Mouse (Mus musculus) layer of hippocampus, adult 9-10 months (tissue): ENCODE data around the gene Spata9.
A peak's percentile ranks its signal among the peaks of the same experiment; 100 is the strongest.
"Not testable (repeated sequence)": the region's sequence is repeated elsewhere in the genome, so short reads cannot be mapped to it uniquely, and the experiment has no call there.

ENCODE experiments used
- DNase-seq: peaks from one replicate; pipeline ENCODE4 v3.0.0; 2022; ENCODE audit warnings: low spot score

Gene Spata9

GRCm38 (mm10) chr13:75966850-75967249 lies at the start of gene Spata9:
Spata9 (plus strand) TSS chr13:75967150.
- DNase-seq, result no peak

- DNase-seq, result no peak
These were observed 39.0 kb upstream of the Spata9 start for GRCm38 (mm10) chr13:75927951-75928350.

GRCm38 (mm10) chr13:75929071-75929470 lies 37.9 kb upstream of the Spata9 start:
- DNase-seq, result not testable (repeated sequence)

DNA sequence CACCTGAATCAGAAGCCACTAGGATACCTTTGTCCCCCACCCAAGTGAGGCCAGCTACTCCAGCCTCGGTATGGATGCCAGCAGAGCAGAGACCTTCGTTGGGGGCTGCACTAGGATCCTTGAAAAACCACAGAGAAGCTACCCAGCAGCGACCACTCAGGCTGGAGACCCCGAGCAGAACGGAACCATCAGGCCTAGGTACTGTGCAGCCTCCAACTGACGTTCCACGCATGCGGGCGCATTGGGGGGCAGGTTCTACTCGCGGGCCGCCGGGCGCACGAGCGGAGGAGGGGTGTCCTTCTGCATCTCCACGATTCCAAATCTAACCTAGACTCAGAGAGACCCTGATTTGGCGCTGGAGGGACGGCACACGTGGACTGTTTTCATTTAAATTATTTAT lies 36.9 kb upstream of the Spata9 start:
- DNase-seq, result no peak

DNA sequence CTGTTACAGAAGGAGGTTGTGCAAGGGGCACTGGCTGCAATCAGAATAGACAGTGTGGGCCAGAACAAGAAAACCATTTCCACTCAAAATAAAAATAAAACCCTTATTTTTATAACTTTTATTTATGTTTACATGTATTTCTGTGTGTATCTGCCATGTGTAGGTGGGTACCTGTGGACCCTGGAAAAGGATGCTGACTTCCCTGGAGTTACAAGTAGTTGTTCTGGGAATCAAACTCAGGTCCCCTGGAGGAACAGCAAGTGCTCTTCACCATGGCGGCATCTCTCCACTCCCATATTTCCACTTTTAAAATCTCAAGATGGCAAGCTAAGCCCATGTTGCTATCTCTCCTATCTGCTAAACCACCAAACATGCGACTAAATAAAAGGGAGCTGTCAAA lies 36.3 kb upstream of the Spata9 start:
- DNase-seq, result no peak

DNA sequence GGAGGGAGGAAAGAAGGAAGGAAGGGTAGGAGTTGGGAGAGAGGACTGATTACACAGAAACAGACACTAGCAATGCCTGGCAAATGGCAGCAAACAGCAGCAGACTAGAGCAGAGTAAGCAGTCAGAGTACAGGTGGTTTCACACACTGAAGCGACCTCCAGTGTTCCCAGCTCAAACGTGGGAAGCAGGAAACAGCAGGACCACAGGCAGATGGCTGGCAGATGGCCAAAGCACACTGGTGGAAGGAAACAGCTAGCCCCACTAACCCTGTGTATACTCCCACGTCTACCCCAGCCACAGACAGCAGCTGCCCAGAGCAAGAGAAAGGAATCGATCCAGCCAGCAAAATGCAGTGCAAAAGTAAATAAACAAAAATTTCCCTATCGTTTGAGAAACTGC lies 35.9 kb upstream of the Spata9 start:
- DNase-seq, result peak; percentile 41

DNA sequence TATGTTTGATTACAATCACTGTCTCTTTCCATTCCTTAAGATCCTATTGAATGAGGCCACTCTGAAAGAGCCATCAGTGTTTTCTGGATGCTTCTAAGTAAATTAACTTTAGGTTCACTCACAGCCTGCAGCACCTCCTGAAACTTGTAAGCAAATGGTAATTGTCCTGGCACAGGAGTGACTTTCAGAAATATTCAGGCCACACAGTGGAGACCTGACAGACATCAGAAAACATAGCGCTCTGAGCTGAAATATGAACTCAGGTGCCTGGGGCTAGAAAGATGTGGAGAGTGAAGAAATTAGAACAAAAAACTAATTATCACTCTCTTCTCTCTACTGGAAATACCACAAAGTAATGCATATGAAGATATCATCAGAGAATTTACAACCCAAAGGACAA lies 33.7 kb upstream of the Spata9 start:
- DNase-seq, result no peak

DNA sequence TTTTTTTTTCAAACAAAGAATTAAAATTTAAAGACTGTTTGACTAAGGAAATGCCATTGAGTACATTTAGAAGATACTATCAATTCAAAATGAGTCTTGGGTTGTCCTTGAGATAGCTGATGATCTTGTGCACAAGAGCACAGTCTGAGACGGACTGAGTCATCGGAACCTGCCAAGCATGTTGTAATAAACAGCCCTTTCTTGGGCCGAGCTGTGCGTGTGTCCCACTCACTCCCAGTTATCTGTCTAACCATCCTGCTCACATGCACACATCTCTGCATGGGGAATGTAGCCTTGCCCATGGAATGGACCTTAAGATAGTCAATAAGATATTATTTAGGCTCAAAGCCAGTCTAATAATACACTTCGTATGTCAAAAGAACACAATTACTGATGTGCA lies 28.1 kb upstream of the Spata9 start:
- DNase-seq, result no peak

GRCm38 (mm10) chr13:75940791-75941517 lies 26.0 kb upstream of the Spata9 start:
- no peak for DNase-seq

DNA sequence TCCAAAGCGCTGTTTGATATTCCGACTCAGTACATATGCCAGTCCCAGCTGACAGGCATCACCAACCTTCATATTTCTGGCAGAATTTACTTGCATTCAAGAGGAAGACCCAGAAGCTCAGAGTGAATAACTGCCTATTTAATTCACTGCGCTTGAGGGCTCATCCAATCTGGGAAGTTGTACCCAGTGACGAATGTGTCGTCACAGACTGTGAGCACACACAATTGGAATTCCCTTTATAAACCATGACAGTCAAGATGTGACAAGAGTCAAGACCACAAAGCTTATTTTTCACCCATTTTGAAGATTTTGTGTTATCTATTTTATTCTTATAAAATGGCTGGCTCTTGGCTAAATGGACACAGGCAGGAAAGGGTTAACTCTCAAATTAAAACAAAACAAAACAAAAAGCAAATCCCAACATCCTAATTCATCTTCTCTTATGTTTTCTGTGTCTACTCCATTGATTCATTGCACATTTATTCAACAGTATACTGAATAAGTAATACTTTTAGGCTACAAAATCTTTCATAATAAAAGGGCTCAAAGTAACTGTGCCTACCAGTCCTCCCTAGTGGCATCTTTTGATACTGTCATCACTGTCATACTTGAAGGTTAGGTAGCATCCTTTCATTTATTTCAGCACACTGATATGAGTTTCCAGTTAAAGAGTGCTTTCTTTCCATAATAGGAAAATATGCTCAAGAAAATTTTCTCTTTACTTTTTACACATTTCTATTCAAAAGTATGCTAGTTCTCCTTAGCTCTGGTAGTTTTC lies 25.2 kb upstream of the Spata9 start:
- no peak for DNase-seq

- DNase-seq, result no peak
These were observed 24.2 kb upstream of the Spata9 start for GRCm38 (mm10) chr13:75942731-75943130.

- DNase-seq, result peak; percentile 24
These were observed 23.5 kb upstream of the Spata9 start, which contains the start of gene Rhobtb3 for GRCm38 (mm10) chr13:75943189-75944043. Rhobtb3 (minus strand) TSS chr13:75943925.

DNA sequence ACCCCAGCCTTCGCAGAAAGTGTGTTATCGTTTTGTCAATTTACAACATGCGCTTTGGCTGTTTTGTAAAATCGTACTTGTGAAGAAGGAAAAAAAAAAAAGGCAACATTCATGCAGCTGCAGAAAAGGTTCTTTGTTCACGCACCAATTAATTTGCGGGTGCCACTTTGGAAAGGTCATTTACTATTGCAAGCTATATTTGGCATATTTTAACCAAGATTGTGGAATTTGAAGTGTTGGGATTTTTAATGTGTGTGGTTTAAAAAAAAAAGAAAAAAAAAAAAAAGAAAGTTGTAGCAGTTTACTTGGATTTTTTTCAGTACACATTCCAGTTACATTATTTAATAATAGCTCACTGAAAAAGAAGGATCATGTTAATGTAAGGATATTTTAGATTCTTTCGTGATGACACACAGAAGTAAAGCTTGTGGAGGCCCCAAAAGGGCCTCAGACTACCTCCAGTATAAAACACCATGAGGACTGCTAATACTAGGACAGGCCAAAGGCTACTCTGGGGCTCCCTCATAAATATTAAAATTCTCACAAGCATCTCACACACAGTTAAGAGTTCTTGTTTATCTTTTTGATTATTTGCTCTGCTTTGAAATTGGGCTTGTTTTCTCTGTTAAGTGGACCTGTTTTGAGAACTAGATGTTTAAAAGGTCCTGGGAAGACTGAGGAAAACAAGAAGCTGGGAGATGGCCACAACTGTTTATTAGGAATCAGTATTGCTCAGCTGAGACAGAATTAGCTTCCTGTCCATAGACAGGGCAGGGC lies 22.7 kb upstream of the Spata9 start:
- no peak for DNase-seq

DNA sequence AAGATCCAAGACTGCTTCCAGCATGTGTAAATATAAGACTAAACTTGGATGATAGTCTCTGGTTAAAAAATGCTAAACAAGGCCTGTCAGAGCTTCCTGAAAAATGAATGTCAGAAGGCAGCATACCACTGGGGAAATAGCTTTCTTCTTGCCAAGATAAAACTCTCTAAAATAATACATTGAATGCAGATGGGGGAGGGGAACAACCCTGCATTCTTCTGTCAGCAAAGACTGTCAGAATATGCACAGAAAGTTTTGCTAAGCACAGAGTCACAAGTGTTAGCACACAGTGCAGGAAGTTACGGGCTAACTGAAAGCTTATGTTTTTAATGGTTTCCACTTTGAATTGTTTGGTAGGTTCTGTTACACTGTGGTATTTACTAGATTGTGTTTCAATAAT lies 16.7 kb upstream of the Spata9 start:
- DNase-seq, result no peak

DNA sequence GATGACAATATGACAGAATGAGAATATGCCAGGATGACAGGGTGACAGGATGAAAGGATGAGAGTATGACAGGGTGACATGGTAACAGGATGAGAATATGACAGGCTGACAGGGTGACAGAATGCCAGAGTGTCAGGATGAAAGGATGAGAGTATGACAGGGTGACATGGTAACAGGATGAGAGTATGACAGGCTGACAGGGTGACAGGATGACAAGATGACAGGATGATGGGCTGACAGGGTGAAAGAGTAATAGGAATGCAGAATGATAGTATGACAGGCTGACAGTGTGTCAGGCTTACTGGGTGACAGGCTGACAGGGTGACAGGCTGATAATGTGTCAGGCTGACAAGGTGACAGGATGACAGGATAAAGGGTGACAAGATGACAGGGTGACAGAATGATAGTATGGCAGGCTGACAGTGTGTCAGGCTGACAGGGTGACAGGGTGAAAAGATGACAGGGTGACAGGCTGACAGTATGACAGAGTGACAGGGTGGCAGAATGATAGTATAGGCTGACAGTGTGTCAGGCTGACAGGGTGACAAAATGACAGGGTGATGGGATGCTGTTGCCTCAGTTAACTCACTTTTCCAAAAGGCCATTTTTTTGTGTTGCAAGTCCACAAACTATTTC lies 11.5 kb upstream of the Spata9 start:
- no peak for DNase-seq

GRCm38 (mm10) chr13:75974481-75974880 lies 7.5 kb downstream of the Spata9 start:
- DNase-seq, result no peak

- DNase-seq, result no peak
These were observed 8.7 kb downstream of the Spata9 start for GRCm38 (mm10) chr13:75975629-75976028.

DNA sequence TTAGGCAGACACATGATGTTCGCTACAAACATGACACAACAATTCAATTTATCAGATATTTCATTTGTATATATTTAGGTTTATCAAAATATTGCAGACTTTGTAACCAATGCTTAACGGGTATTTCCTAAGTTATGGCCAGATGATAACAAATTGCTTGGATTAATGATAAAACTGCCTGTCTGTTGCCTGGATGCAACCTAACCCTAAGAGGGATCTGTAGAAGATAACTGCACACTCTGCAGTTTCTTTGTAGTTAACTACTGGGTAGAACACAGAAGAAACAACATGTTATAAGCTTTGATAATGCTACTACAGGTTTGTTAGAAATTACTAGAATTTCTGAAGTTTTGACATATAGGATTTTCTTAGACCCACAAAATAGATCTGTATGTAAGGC lies 9.3 kb downstream of the Spata9 start:
- no peak for DNase-seq

- DNase-seq, result no peak
These were observed 9.7 kb downstream of the Spata9 start for GRCm38 (mm10) chr13:75976649-75977048.

DNA sequence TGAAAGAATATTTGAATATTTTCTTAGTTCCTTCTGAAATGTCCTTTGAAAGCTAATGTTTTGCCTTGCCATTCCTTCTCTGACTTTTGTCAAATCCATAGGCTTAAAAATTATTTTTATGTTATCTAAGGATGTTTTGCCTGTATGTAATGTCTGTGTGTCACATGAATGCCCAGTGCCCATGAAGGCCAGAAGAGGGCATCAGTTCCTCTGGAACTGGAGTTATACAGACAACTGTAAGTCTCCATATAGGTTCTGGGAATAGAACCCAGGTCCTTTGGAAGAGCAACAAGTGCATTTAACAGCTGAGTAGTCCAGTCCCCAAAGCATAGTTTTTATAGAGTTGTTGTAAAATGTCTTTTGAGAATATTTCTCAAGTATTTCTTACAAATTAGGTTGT lies 15.0 kb downstream of the Spata9 start:
- no peak for DNase-seq

- DNase-seq, result no peak
These were observed 21.1 kb downstream of the Spata9 start for GRCm38 (mm10) chr13:75988096-75988495.
